Mouse (Mus musculus) ES-E14 (cell line): ENCODE results near the gene Spata6. TPM values are rescaled to one million over a fixed set of nuclear protein-coding genes. Genes with fewer than 3 reads are reported as not detected.

Source experiments
- DNase-seq: peaks from one replicate; pipeline ENCODE4 v3.0.0-alpha.2; 2013; ENCODE audit warnings: low read depth, low spot score
- H3K27ac ChIP-seq: 2 replicates; pipeline ENCODE4 v1.5.1; 2012; ENCODE audit warnings: low read depth, mild to moderate bottlenecking, low read length, moderate library complexity, mixed read lengths; ENCODE audit not compliant: poor library complexity, insufficient read depth, severe bottlenecking
- H3K36me3 ChIP-seq: 2 replicates; pipeline ENCODE4 v1.6.1; 2012; ENCODE audit warnings: mild to moderate bottlenecking, low read length, moderate library complexity, mixed read lengths; ENCODE audit not compliant: control insufficient read depth, poor library complexity, insufficient read depth, severe bottlenecking
- H3K4me1 ChIP-seq, 2 experiments: fragments of 150-350 bp in 1 of 2; sonication (generic) in 1 of 2; 2 replicates each; pipeline ENCODE4 v1.6.1; 2012; ENCODE audit warnings: low read length in 2 of 2, mild to moderate bottlenecking in 1 of 2, mixed read lengths in 1 of 2; ENCODE audit not compliant: control insufficient read depth in 2 of 2, insufficient read depth in 2 of 2, poor library complexity in 1 of 2
- H3K4me3 ChIP-seq, 2 experiments: fragments of 150-350 bp in 1 of 2; sonication (generic) in 1 of 2; 2 replicates each; pipeline ENCODE4 v1.5.1; 2012; ENCODE audit warnings: low read length in 2 of 2, low read depth in 1 of 2, mild to moderate bottlenecking in 1 of 2, mixed read lengths in 1 of 2; ENCODE audit not compliant: insufficient read depth in 1 of 2, poor library complexity in 1 of 2, severe bottlenecking in 1 of 2
- H3K9ac ChIP-seq: 2 replicates; pipeline ENCODE4 v1.6.1; 2012; ENCODE audit warnings: low read depth, mild to moderate bottlenecking, low read length, mixed read lengths; ENCODE audit not compliant: poor library complexity, insufficient read depth, severe bottlenecking
- H3K9me3 ChIP-seq: fragments of 150-350 bp; sonication (generic); 2 replicates; pipeline ENCODE4 v1.6.1; 2012; ENCODE audit warnings: low read depth, mild to moderate bottlenecking, low read length; ENCODE audit not compliant: control insufficient read depth, insufficient read depth
- CHD2 ChIP-seq: IDR thresholded peaks from 2 replicates; pipeline ENCODE4 v1.6.1; 2014; ENCODE audit warnings: mild to moderate bottlenecking, low read depth, low read length, inconsistent platforms
- HCFC1 ChIP-seq: IDR thresholded peaks from 2 replicates; pipeline ENCODE4 v1.6.1; 2012; ENCODE audit warnings: low read length, inconsistent platforms, borderline replicate concordance; ENCODE audit not compliant: insufficient read depth
- MAFK ChIP-seq: IDR thresholded peaks from 2 replicates; pipeline ENCODE4 v1.6.1; 2014; ENCODE audit warnings: mild to moderate bottlenecking, low read depth, low read length, inconsistent platforms; ENCODE audit not compliant: insufficient read depth
- ZC3H11A ChIP-seq: IDR thresholded peaks from 2 replicates; pipeline ENCODE4 v1.6.1; 2012; ENCODE audit warnings: low read depth, mild to moderate bottlenecking, inconsistent platforms, low read length, borderline replicate concordance
- ZNF384 ChIP-seq: IDR thresholded peaks from 2 replicates; pipeline ENCODE4 v1.6.1; 2012; ENCODE audit warnings: low read depth, low read length, inconsistent platforms
- in situ Hi-C, 2 experiments: fragments of 600-800 bp; cut with MboI; formaldehyde crosslinking; loops; one replicate each; pipeline ENCODE4 v1.15.1; 2025; ENCODE audit warnings: low sequenced_read_pairs in 2 of 2, inconsistent platforms in 1 of 2; ENCODE audit not compliant: unreplicated experiment in 2 of 2
- total RNA-seq: library from RNA; depleted of rRNA; stranded (reverse); fragments of 300-350 nt; gene quantifications from 2 replicates; pipeline ENCODE4 v1.2.3, GENCODE M21; 2012

Gene Spata6
- total RNA-seq, 1 experiment = 9.0 TPM

- Histone ChIP-seq H3K36me3 (no peaks in the 10 kb centered on the region), H3K27ac (no peak overlapping the region), H3K9ac (no peak overlapping the region), H3K4me1 (no peaks in the 10 kb centered on the region), H3K4me3 (no peak overlapping the region), H3K9me3 (no peaks in the 10 kb centered on the region)
- TF ChIP-seq CHD2 = no peak
- TF ChIP-seq HCFC1 = no peak
- no peak for TF ChIP-seq ZNF384
- TF ChIP-seq MAFK = no peak
- TF ChIP-seq ZC3H11A = no peak
- DNase-seq = no peak
- in situ Hi-C loops = no loop called here
Measured at GRCm38 (mm10) chr4:111799892-111800291, 80.1 kb downstream of the Spata6 start.

GRCm38 (mm10) chr4:111803164-111803563 is 83.4 kb downstream of the Spata6 start:
- DNase-seq = no peak
- TF ChIP-seq ZNF384 (no peak), ZC3H11A (no peak), CHD2 (no peak), HCFC1 (no peak), MAFK (no peak)
- in situ Hi-C loops = no loop called here
- H3K4me1 ChIP-seq = no peaks in the 10 kb centered on the region
- H3K9ac ChIP-seq = no peak overlapping the region
- H3K9me3 ChIP-seq = no peaks in the 10 kb centered on the region
- no peaks in the 10 kb centered on the region for H3K36me3 ChIP-seq
- no peak overlapping the region for H3K4me3 ChIP-seq
- H3K27ac ChIP-seq = no peak overlapping the region

- Histone ChIP-seq H3K4me1 (no peaks in the 10 kb centered on the region), H3K4me3 (no peak overlapping the region), H3K9ac (no peak overlapping the region), H3K36me3 (no peaks in the 10 kb centered on the region), H3K27ac (no peak overlapping the region), H3K9me3 (no peaks in the 10 kb centered on the region)
- in situ Hi-C loops = no loop called here
- no peak for TF ChIP-seq ZC3H11A
- no peak for TF ChIP-seq HCFC1
- TF ChIP-seq ZNF384 = no peak
- TF ChIP-seq CHD2 = no peak
- no peak for TF ChIP-seq MAFK
- no peak for DNase-seq
Measured at GRCm38 (mm10) chr4:111817478-111817877, 97.7 kb downstream of the Spata6 start.

GRCm38 (mm10) chr4:111838882-111839281 is 119.1 kb downstream of the Spata6 start:
- Histone ChIP-seq H3K9ac (no peak overlapping the region), H3K4me3 (no peak overlapping the region), H3K36me3 (no peaks in the 10 kb centered on the region), H3K4me1 (no peaks in the 10 kb centered on the region), H3K27ac (no peak overlapping the region), H3K9me3 (no peaks in the 10 kb centered on the region)
- in situ Hi-C loops = no loop called here
- no peak for DNase-seq
- TF ChIP-seq MAFK = no peak
- TF ChIP-seq CHD2 = no peak
- TF ChIP-seq ZNF384 = no peak
- TF ChIP-seq ZC3H11A = no peak
- no peak for TF ChIP-seq HCFC1

GRCm38 (mm10) chr4:111852626-111853025 is 132.8 kb downstream of the Spata6 start:
- no peaks in the 10 kb centered on the region for H3K9me3 ChIP-seq

More at GRCm38 (mm10) chr4:111852626-111853025, 132.8 kb downstream of the Spata6 start:
- TF ChIP-seq ZC3H11A (no peak), MAFK (no peak), ZNF384 (no peak), HCFC1 (no peak), CHD2 (no peak)
- Histone ChIP-seq H3K9ac (no peak overlapping the region), H3K36me3 (no peaks in the 10 kb centered on the region), H3K4me3 (no peak overlapping the region), H3K27ac (no peak overlapping the region), H3K4me1 (no peaks in the 10 kb centered on the region)
- in situ Hi-C loops = no loop called here
- DNase-seq = no peak
